Mouse (Mus musculus) heart, postnatal 10 days (tissue): ENCODE measurements around the gene Ccr4. TPM values are rescaled to one million over a fixed set of nuclear protein-coding genes. Genes with fewer than 3 reads are reported as not detected.

ENCODE experiments used
- total RNA-seq, 2 experiments: library from RNA; stranded (reverse); gene quantifications; 2 replicates each; pipeline ENCODE4 v1.2.3; 2021

The Ccr4 gene
- total RNA-seq, 2 experiments from 2014 or later = 0.10 TPM; not detected in 1

Other genes with a start within 250 kb of the Ccr4 start
- gene Bcl2a1c, start 174.8 kb downstream of the Ccr4 start, total RNA-seq = not detected
- 10 to 100 TPM; 61.0 to 66.3 TPM for gene Crtap, start 114.2 kb downstream of the Ccr4 start, total RNA-seq
- gene Glb1, start 103.8 kb downstream of the Ccr4 start, total RNA-seq = 10 to 100 TPM; 21.5 to 25.1 TPM
- 1 to 10 TPM; 5.1 to 5.6 TPM for gene Tmppe, start 103.8 kb downstream of the Ccr4 start, total RNA-seq
- not detected for gene C130032M10Rik, start 10.8 kb upstream of the Ccr4 start, total RNA-seq
- not detected for gene Trim71, start 59.5 kb upstream of the Ccr4 start, total RNA-seq
- 10 to 100 TPM; 27.4 to 28.2 TPM for gene Cnot10, start 135.3 kb upstream of the Ccr4 start, total RNA-seq
- gene Dync1li1, start 183.9 kb upstream of the Ccr4 start, total RNA-seq = 10 to 100 TPM; 84.8 to 91.7 TPM
- 10 to 100 TPM; 34.5 to 37.8 TPM for gene Cmtm6, start 226.2 kb upstream of the Ccr4 start, total RNA-seq